Mouse (Mus musculus) cerebellum, postnatal 14 days (tissue): ENCODE measurements around the gene Olfr1110.
"Not testable (repeated sequence)": the region's sequence is repeated elsewhere in the genome, so short reads cannot be mapped to it uniquely, and the experiment has no call there.

Source experiments
- DNase-seq, 2 experiments: peaks; one replicate each; pipeline ENCODE4 v3.0.0; 2021; ENCODE audit warnings: mixed read lengths in 2 of 2

Gene Olfr1110

DNA sequence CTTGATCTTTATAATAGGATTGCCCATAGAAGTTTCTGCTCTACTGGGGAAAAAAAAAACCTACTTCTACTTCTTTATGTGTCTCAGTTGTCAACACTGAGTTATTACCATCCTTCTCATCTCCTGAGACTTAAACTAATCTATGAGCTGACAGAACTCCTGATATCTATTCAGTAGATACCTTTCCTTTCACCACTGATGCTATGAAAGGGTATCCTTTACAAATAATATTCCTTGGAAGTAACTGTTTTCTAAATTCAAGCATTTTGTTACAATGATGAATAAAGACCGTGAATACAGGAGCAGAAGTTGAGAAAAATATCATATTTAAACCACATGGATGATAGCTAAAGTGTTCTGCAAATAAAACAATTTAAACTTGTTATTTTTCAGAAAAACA is at the start of gene Olfr1110:
Gene Olfr1110, minus strand, starts transcription at position 101 of the 400 bp plus-strand sequence.
- no peak for DNase-seq

DNA sequence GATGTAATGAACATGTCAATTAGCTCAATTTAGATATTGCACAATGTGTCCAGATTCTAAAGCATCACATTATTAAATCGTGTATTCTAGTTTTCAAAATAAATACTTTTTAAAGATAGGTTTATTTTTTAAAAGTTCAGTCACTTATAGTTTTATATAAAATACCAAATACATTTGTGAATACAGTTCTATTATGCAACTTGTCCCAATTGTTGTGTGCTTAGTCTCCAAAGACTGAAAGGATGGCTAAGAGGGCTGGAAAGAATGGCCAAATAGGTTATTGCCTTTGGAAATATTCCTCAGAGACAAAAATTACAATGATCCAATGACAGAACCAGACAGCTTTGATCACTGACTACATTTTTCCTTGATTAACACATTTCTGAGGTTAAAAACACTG is 47.4 kb upstream of the Olfr1110 start, which contains the start of gene Olfr1112:
Gene Olfr1112, plus strand, starts transcription at position 301 of the 400 bp plus-strand sequence.
- DNase-seq: no peak

DNA sequence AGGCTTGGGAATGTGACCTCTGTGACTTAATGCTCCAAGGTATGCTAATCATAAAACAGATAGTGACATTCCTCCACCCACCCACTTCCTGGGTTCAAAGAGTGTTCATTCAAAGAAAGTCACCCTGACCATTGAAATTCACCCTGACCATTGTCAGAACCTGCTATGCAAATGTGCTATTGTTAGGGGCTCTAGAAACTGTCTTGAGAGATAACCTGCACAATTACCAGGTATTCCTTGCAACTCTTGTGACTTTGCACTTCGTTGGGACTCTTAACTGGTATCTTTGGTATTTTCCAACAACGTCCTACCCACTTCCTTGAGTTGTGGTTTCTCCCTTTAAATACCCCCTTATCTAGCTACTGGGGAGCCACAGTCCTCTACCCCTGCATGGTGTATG is 27.6 kb upstream of the Olfr1110 start:
- not testable (repeated sequence) for DNase-seq

DNA sequence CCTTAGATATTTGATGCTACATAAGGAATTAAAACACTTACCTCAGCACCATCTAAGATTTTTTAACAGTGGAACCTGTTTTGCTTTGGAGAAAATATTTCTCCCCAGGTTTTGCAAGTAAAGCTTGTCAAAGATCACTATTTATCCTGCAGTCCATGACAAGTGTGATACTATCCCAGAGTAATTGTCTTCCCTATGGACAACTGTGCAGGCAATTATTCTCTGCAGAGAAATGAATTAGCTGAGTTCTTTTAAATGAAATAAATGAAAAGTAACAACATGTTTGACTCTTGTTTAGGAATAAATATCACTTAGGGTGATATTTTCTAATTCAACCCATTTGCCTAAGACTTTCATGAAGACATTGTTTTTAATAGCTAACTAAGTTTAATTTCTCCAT is 12.4 kb upstream of the Olfr1110 start, which contains the start of gene Olfr1111:
Gene Olfr1111, minus strand, starts transcription at position 101 of the 400 bp plus-strand sequence.
- DNase-seq: no peak

DNA sequence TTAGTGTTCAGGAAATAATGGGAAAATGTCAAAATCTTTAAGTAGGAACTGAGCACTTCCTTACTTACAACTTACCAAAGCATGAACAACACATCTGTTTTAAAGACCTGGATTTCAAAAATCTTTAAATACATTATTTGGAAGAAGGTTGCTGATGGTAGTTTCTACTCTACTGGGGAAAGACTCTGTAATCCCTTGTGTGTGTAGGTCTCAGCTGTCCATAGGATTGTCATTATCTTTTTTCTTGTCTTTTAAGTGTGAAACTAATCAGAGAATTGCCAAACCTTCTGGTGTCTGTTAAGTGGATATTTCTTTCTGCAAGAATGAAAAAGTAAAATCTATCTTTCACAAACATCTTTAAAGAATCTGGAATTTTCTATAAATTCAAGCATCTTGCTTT is 25.6 kb downstream of the Olfr1110 start, which contains the start of gene Olfr259:
Gene Olfr259, minus strand, starts transcription at position 101 of the 400 bp plus-strand sequence.
- no peak for DNase-seq

DNA sequence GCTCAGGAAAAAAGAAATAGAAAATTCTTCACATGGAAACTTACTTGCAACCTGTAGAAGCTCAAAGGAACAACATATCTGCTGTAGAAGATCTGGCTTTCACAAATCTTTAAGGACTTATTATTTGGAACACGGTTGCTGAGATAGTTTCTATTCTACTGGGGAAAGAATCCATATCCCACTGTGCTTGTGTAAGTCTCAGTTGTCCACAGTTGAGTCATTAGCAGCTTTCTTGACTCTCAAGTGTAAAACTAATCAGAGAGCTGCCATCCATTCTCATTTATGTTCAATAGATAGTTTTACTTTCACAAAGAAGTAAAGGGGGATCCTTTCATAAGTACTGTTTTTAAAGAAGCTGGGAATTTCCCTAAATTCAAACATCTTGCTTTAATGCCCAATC is 44.2 kb downstream of the Olfr1110 start, which contains the start of gene Olfr1109:
Gene Olfr1109, minus strand, starts transcription at position 101 of the 400 bp plus-strand sequence.
- no peak for DNase-seq
